Mouse (Mus musculus): Measurements from ENCODE around the gene Coq10a.

DNA sequence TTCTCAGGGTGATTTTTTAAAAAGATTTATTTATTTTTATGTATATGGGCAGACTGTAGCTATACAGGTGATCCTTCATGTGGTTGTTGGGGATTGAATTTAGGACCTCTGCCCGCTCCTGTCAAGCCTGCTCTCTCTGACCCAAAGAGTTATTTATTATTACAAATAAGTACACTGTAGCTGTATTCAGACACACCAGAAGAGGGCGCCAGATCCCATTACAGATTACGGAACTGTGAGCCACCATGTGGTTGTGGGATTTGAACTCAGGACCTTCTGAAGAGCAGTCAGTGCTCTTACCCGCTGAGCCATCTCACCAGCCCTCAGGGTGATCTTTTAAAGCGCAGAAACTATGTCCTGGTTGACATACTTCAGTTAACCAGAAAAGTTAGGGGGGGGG, 3.3 kb upstream of the Coq10a start:
- TF ChIP-seq MAFK (IDR thresholded peaks at IDR 0.05; ENCODE audit: insufficient read depth, low read depth, low read length) (no peak), CHD2 (IDR thresholded peaks at IDR 0.05; ENCODE audit: low read depth, low read length) (no peak), ZNF384 (IDR thresholded peaks at IDR 0.05; ENCODE audit: low read depth, low read length) (no peak), ZC3H11A (IDR thresholded peaks at IDR 0.05; ENCODE audit: borderline replicate concordance, low read depth, low read length) (no peak)
